Mouse (Mus musculus) hindbrain, embryonic 16.5 days (tissue): ENCODE measurements at regions not wholly inside any gene's neighbourhood (a gene's known extent, or its start where the extent isn't known, plus 50 kb on each side); places are given as distances from the start of the nearest gene placed in this dataset.

Experiments used
- ATAC-seq: fragments of 200-750 bp; cut with Nextera tagmentation; 2 replicates; pipeline ENCODE4 v1.8.0; 2017; ENCODE audit warnings: moderate TSS enrichment, moderate library complexity
- H3K27ac ChIP-seq: fragments of 300-500 bp; sonication (generic); 2 replicates; pipeline ENCODE4 v1.5.1; 2014; ENCODE audit warnings: low read depth, mild to moderate bottlenecking, control low read depth, low read length, moderate library complexity
- H3K27me3 ChIP-seq: fragments of 300-500 bp; sonication (generic); replicated peaks from 2 replicates; pipeline ENCODE4 v1.6.1; 2014; ENCODE audit warnings: low read length; ENCODE audit not compliant: control insufficient read depth, insufficient read depth
- H3K36me3 ChIP-seq: fragments of 300-500 bp; sonication (generic); 2 replicates; pipeline ENCODE4 v1.6.1; 2014; ENCODE audit warnings: mild to moderate bottlenecking, low read length, moderate library complexity, mixed read lengths; ENCODE audit not compliant: control insufficient read depth, insufficient read depth
- H3K4me1 ChIP-seq: fragments of 300-500 bp; sonication (generic); 2 replicates; pipeline ENCODE4 v1.6.1; 2014; ENCODE audit warnings: low read depth, low read length; ENCODE audit not compliant: control insufficient read depth, insufficient read depth
- H3K4me2 ChIP-seq: fragments of 300-500 bp; sonication (generic); 2 replicates; pipeline ENCODE4 v1.6.1; 2014; ENCODE audit warnings: mild to moderate bottlenecking, low read length, control low read depth, moderate library complexity
- H3K4me3 ChIP-seq: fragments of 300-500 bp; sonication (generic); 2 replicates; pipeline ENCODE4 v1.5.1; 2014; ENCODE audit warnings: mild to moderate bottlenecking, low read length, control low read depth, moderate library complexity
- H3K9ac ChIP-seq: fragments of 300-500 bp; sonication (generic); 2 replicates; pipeline ENCODE4 v1.6.1; 2014; ENCODE audit warnings: low read depth, mild to moderate bottlenecking, control low read depth, low read length, moderate library complexity
- H3K9me3 ChIP-seq: fragments of 300-500 bp; sonication (generic); 2 replicates; pipeline ENCODE4 v1.6.1; 2014; ENCODE audit warnings: mild to moderate bottlenecking, low read length, moderate library complexity; ENCODE audit not compliant: control insufficient read depth
- WGBS: fragments of 180-500 bp; shearing (Covaris S2); extraction: QIAGEN DNeasy Blood & Tissue Kit; methylation state at CpG from one replicate; pipeline ENCODE4 v1.1.7; 2014; 5-methylcytosine and 5-hydroxymethylcytosine counted together

DNA sequence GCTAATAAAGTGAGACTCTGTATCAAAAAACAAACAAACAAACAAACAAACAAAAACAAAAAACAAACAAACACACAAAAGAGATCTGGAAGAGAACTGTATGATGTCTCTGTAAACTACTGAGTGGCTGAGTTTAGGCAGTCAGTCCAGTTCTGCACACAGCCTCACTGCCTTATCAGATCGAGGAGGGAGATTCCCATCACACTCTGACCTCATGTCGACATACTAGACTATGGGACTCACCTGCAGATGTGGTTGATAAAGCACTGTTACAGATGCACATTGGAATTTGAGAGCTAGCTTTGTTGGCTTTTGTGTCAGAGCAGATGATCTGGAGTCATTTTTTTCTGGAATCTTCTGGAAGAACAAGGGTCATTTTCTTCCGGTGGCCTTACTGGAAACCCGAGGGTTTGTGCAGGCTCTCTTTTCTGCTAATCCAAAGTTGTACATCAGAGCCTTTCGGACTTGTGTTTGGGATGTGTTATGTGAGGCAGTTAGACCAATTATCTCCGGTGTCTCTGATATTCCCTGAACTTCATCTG, 135.6 kb upstream of the Nrip1 start:
- WGBS: 93% methylated on average over 6 of the region's 6 CpGs
- no peaks in the 10 kb centered on the region for H3K4me1 ChIP-seq
- H3K9ac ChIP-seq: no peak overlapping the region
- no peak for ATAC-seq
- no peaks in the 10 kb centered on the region for H3K9me3 ChIP-seq
- no peak overlapping the region for H3K4me2 ChIP-seq
- H3K4me3 ChIP-seq: no peak overlapping the region
- H3K36me3 ChIP-seq: no peaks in the 10 kb centered on the region
- no peak overlapping the region for H3K27ac ChIP-seq
- H3K27me3 ChIP-seq: no peaks in the 10 kb centered on the region

DNA sequence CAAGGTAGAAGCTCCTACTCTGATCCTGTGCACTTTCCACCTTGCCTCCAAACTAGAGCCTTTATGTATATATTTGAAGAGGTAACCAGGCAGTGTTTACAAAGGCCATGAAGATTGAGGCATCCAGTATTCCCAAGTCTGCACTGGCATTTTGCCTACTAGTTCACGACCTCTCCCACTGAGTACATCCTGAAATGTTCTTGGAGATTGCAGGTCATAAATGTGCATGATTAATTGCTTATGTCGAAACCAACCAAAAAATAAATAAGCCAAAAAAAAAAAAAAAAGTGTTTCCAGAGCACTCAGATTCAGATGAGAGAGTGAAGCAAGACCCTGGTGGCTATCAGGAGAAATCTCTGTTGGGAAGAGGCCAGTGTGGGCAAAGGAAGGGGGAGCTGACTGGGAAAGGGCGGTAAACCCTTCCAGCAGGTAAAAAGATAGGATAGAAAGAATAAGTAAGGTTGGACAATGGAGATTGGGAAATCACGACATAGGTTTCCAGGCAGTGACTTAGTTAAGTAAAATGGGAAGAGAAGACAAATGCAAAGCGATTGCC, 133.6 kb upstream of the Nrip1 start:
- H3K36me3 ChIP-seq: no peaks in the 10 kb centered on the region
- 85% methylated on average over 5 of the region's 5 CpGs for WGBS
- H3K4me2 ChIP-seq: no peak overlapping the region
- H3K27ac ChIP-seq: no peak overlapping the region
- no peak overlapping the region for H3K4me3 ChIP-seq
- ATAC-seq: no peak
- no peaks in the 10 kb centered on the region for H3K9me3 ChIP-seq
- H3K9ac ChIP-seq: no peak overlapping the region
- H3K4me1 ChIP-seq: no peaks in the 10 kb centered on the region
- H3K27me3 ChIP-seq: no peaks in the 10 kb centered on the region

DNA sequence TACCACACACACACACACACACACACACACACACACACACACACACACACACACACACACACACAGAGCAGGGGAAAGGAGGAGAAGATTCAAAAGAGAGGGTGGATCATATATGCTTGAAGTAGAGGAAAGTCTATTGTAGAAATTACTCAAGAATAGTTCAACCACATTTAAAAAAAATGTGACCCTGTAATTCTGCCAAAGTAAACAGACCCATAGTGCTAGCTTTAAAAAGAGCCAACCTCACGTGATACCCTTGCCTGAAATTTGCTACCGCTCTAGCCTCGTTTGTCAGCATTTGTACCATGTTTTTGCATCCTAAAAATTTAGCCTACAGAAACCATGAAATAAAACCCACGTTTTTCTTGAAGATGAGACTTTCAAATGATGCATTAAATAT, 132.6 kb upstream of the Nrip1 start:
- H3K4me3 ChIP-seq: no peak overlapping the region
- no peak for ATAC-seq
- H3K9me3 ChIP-seq: no peaks in the 10 kb centered on the region

DNA sequence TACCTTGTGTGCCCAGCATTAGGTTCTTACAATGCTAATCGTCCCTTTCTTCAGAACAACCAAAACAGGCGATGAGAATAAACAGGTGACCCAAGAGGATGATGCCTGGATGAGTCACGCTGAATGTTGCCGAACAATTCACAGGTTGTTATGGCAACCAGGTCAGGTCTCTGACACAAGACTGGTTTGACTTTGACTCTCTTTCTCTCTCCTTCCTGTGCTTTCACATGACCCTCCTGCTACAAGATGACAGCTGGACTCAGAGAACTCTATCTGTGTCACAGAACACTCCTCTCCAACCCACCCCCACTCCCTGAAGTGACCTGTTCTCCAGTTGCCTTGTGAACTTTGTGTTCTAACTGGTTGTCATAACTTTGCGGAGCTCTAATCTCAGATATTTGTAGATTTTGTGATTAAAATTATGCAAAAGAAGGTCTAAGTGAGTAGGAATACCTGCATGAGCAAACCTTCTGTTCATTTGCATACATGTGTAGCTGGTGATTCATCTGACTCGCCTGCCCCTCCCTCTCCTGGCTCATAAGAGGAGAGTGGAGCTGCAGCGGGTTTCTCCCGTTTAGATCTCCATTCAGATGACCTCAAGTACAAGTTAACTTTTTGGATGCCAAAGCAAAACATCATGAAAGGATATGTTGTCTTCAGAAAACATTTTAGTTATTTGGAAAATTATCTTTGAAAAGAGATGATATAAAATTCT, 126.2 kb upstream of the Nrip1 start:
- Histone ChIP-seq H3K4me3 (no peak overlapping the region), H3K27me3 (no peaks in the 10 kb centered on the region), H3K36me3 (no peaks in the 10 kb centered on the region), H3K4me1 (no peaks in the 10 kb centered on the region), H3K9me3 (no peaks in the 10 kb centered on the region), H3K9ac (no peak overlapping the region), H3K27ac (no peak overlapping the region), H3K4me2 (no peak overlapping the region)
- ATAC-seq: no peak
- 76% methylated on average over 8 of the region's 8 CpGs for WGBS

More for the DNA sequence above, 132.6 kb upstream of the Nrip1 start:
- Histone ChIP-seq H3K4me2 (no peak overlapping the region), H3K27me3 (no peaks in the 10 kb centered on the region), H3K4me1 (no peaks in the 10 kb centered on the region), H3K36me3 (no peaks in the 10 kb centered on the region), H3K9ac (no peak overlapping the region), H3K27ac (no peak overlapping the region)
- WGBS: 86% methylated on average over 4 of the region's 4 CpGs

DNA sequence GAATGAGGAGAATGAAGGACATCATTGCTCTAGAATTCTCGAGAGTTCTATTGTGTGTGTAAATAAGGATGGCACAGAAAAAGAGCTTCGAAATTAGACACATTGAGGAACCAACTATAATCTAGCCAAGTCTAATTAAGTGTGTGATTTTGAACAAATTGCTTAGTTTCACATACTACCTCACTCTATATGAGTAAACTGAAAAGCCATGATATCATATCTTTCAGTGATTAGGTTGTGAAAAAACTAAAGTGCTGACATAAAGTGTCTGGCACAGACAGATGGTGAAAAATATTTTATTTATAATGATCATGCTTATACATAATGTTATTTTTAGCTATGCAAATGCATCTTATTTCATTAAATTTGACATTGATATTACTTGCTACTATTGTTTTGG, 124.6 kb upstream of the Nrip1 start:
- Histone ChIP-seq H3K36me3 (no peaks in the 10 kb centered on the region), H3K4me2 (no peak overlapping the region), H3K27me3 (no peaks in the 10 kb centered on the region), H3K27ac (no peak overlapping the region), H3K4me3 (no peak overlapping the region), H3K9ac (no peak overlapping the region), H3K9me3 (no peaks in the 10 kb centered on the region), H3K4me1 (no peaks in the 10 kb centered on the region)
- no peak for ATAC-seq
- 72% methylated on average over 2 of the region's 2 CpGs for WGBS

DNA sequence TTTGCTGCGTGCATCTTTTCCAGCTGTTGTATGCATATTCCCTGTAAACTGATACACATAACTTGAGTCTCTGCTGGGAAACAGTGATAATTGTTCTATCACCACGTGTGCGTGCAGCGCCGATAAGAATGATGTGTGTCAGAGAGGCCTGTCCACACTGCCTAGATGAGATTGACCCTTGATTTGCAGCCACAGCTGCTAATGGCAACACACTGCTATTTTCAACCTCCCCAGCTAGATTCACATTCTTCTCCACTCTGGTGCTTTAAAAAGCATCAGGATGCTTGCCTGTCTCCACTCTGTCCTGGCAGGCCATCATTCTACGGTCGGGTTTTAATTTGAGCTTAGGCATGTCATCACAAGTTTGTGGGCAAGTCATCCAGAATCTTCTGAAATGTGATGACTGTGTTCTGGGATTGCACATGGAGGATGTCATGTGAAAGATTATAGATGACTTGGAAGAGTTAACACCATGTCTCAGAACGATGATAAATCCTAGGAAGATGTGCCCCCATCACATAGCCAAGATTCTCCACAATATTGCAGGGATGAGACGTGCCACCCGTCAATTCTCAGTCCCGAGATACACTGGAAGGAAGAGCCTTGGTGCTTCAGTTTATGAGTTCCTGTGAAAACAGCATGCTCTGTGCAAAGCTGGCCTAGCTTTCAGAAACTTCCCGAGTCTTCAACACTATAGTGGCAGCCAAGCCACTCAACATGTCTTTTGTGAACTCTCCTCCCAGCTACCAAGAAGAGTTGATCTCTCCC, 123.6 kb upstream of the Nrip1 start:
- Histone ChIP-seq H3K27ac (no peak overlapping the region), H3K9me3 (no peaks in the 10 kb centered on the region), H3K9ac (no peak overlapping the region), H3K4me3 (no peak overlapping the region), H3K4me2 (no peak overlapping the region), H3K4me1 (no peaks in the 10 kb centered on the region), H3K36me3 (no peaks in the 10 kb centered on the region), H3K27me3 (no peaks in the 10 kb centered on the region)
- 92% methylated on average over 12 of the region's 12 CpGs for WGBS
- ATAC-seq: no peak

DNA sequence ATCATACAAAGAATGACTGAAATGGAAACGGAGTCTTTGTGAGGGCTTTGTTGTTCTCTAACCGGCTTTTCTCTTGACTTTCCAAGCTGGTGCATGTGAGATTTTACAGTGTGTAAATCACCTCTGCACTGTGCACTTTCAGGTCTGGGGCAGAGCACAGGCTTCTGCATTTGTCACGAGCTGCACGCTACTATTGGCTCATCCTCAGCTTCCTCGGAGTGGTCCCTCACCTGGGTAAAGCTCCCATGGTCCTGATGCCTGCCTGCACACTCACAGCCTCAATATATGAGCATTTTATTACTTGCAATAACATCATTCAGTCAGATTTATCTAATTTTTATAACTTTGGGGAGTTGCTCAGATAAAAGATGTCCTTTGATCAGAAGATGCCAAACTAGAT, 109.8 kb upstream of the Nrip1 start:
- no peaks in the 10 kb centered on the region for H3K4me1 ChIP-seq
- no peak overlapping the region for H3K27ac ChIP-seq
- 89% methylated on average over 5 of the region's 5 CpGs for WGBS
- no peaks in the 10 kb centered on the region for H3K9me3 ChIP-seq
- no peaks in the 10 kb centered on the region for H3K36me3 ChIP-seq
- ATAC-seq: no peak
- no peak overlapping the region for H3K4me3 ChIP-seq
- no peak overlapping the region for H3K9ac ChIP-seq
- H3K27me3 ChIP-seq: no peaks in the 10 kb centered on the region
- no peak overlapping the region for H3K4me2 ChIP-seq

DNA sequence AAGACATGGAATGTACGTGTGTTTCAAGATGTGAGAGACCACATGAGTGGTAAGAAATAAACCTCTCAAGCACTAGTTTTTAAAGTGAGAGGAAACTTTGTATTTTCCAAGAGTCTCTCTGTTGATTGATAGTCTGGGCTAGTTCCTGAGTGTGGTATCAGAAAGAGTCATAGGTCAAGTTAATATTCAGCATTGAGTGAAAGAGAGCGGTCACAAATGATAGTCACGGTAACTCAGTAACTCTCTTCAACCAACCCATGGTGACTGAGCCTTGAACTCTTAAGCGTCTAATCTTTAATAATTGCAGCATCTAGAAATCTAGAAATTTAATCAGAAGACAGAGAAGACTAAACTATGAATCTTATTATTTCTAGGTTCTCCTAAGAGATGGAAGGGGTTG, 108.3 kb upstream of the Nrip1 start:
- H3K27ac ChIP-seq: no peak overlapping the region
- H3K4me2 ChIP-seq: no peak overlapping the region
- no peak for ATAC-seq
- no peaks in the 10 kb centered on the region for H3K27me3 ChIP-seq
- no peaks in the 10 kb centered on the region for H3K36me3 ChIP-seq
- H3K4me1 ChIP-seq: no peaks in the 10 kb centered on the region
- H3K9ac ChIP-seq: no peak overlapping the region
- 94% methylated on average over 4 of the region's 4 CpGs for WGBS
- no peak overlapping the region for H3K4me3 ChIP-seq
- H3K9me3 ChIP-seq: no peaks in the 10 kb centered on the region

DNA sequence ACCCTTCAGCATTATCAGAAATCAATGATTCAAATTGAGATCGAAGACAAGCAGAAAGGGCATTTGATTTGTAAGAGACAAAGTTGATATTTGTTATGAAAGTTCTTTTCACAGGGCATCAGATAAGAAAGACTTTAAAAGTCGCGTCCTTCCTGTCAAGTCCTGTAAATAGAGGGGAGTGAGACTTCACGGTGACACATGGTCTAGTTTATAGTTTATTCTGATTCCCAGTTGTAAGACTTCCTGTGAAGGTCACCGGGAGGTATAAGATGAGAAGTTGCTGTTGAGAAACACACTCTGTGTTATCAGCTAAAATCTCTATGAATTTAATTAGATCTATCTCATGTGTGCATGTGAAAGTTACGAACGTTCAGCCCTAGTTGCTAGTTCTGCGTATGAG, 103.8 kb upstream of the Nrip1 start:
- H3K4me2 ChIP-seq: no peak overlapping the region
- H3K36me3 ChIP-seq: no peaks in the 10 kb centered on the region
- no peak overlapping the region for H3K4me3 ChIP-seq
- H3K27ac ChIP-seq: no peak overlapping the region
- no peaks in the 10 kb centered on the region for H3K4me1 ChIP-seq
- no peaks in the 10 kb centered on the region for H3K9me3 ChIP-seq
- 90% methylated on average over 8 of the region's 8 CpGs for WGBS
- no peak for ATAC-seq
- no peaks in the 10 kb centered on the region for H3K27me3 ChIP-seq
- H3K9ac ChIP-seq: no peak overlapping the region
